Mouse (Mus musculus) CD4-positive helper T cell, adult 2 months (primary cell): ENCODE measurements at regions not wholly inside any gene's neighbourhood (a gene's known extent, or its start where the extent isn't known, plus 50 kb on each side); places are given as distances from the start of the nearest gene placed in this dataset.

Source experiments
- DNase-seq: peaks from one replicate; pipeline ENCODE4 v3.0.0-alpha.2; 2012; ENCODE audit warnings: low read depth, missing footprints, low spot score

DNA sequence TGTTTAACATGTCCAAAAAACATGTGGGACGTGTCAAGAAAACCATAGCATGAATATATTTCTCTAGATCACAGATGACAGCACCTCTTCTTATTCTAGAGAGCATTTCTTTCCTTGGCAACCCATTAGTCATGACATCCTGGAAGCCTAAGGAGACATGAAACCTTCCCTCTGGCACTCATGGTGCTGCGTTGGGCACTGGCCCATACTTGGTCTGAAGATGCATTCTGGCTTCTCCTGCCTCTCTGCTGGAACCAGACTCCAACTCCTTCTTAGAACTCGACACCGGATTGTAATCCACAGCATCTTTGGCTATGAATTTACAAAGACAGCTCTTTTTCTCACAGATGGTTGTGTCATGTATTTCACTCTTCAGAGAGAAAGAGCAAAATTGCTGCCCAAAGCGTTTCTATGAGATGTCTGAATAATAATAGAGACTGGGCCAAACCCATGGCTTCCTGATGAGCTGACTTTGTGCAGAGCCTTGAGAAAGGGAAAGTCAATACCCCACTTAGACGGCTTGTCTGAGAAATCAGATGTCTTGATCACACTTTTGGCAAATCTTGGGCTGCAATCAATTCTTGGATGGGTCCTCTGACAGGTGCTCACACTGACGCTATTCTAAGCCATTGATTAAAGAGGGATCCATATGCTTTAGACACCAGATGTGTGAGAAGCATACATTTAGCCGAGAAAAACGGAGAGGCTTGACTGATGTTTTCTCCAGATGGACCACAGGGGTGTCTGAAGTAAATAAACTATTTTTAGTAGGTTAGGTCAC, 195.4 kb downstream of the Usp46 start:
- DNase-seq: no peak

DNA sequence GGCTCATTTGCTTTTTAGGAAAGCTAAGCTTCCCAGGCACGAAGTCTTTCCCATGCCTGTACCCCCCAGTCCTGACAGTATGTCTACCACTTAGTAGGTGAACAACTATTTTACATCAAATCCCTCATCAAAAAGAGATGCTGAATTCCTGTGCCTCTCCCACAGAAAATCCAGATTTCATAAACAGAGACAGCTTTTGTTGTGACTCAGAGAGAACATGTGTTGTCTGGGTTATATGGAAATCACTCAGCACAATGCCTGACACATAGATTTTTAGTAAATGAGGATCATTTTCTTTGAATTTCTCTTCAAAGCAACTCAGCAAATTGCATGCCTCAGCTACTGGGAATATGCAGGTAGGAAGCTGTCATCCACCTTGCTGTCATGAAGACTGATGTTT, 193.5 kb downstream of the Usp46 start:
- no peak for DNase-seq

DNA sequence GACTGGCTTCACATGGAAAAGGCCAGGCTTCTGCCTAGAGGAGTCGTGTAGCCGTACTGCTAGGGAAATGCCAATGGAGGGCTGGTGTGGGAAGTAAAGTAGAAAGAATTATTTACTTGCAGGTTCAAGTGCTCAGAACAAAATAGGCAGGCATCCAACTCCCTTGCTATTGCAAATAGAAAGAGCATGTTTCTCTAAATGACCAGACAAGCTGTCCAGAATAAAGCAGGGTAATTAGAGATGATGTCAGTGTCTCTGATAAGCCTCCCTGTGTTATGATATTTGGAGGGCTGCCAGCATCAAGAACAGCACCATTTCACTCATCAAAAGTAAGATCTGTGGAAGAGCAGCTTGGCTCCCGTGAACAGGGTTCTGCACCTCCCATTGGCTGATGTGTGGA, 192.4 kb downstream of the Usp46 start:
- DNase-seq: no peak

DNA sequence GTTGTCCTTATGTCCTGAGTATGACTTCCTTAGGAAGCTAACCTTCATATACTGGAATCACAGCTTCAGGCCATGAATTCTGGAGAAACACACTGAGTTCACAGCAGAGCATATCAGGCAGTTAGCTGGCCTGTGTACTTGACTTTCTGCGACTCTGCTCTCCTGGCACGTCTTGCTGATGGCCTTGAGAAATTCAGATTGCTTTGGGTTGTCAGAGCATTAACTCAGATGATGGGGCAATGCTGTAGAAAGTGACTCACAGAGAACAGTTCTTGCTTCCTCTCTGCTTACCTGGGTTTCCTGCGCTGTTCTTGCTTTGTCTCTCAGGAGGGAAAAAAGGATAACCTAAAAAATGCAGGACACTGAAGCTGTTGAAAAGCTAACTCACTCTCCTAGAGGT, 187.3 kb downstream of the Usp46 start:
- no peak for DNase-seq

DNA sequence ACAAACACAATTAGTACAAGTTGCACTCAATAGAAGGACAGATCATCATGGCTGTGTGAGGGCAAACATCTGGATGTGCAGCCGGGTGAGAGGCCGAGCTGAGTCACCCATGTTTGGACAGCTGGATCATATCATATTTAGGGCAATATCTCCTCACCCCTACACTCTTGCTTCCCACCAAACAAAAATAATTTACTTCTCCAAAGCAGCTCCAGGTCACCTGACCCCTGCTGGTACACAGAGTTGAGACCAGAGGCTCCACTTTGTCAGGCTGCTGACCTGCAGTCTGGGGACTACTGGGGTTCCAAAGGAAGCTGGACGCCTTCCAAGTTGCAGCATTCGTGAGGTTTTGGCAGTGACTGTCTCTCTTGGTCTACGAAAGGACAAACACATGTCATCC, 186.3 kb downstream of the Usp46 start:
- DNase-seq: no peak

DNA sequence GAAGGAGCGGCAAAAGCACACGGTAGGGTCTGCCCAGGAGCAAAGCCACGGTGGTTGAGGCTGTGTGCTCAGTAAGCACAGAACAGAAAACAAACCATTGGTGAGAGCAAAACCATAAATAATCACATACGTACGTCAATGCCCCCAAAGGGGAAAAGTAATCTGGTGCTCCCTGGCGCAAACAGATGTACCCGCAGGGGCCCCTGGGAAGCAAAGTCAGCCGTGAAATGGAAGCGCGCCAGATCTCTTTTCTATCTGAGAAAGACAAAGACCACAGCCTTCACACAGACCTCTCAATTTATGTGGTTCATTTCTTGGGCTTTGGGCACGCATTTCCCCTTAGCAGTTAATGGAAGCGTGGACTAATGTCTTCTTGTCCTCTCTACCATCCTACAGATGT, 183.2 kb downstream of the Usp46 start:
- no peak for DNase-seq

DNA sequence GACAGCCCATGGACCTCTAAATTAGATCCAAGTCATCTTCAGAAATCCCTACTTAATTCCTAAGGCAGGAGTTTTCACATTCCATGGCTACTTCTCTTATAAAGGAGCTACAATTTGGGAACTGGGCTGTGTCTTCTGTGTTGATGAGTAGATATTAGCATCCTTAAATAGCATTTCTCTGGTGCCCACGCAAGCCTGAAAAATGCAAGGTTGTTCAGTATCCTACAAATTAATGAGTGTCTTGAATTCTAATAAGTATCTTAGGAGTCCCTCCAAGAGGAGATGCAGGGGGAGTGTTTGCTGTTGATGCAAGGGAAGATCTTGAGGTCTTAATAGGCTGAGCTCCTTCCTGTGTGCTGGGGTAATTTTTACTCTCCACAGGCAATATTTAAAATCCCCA, 182.5 kb downstream of the Usp46 start:
- no peak for DNase-seq

DNA sequence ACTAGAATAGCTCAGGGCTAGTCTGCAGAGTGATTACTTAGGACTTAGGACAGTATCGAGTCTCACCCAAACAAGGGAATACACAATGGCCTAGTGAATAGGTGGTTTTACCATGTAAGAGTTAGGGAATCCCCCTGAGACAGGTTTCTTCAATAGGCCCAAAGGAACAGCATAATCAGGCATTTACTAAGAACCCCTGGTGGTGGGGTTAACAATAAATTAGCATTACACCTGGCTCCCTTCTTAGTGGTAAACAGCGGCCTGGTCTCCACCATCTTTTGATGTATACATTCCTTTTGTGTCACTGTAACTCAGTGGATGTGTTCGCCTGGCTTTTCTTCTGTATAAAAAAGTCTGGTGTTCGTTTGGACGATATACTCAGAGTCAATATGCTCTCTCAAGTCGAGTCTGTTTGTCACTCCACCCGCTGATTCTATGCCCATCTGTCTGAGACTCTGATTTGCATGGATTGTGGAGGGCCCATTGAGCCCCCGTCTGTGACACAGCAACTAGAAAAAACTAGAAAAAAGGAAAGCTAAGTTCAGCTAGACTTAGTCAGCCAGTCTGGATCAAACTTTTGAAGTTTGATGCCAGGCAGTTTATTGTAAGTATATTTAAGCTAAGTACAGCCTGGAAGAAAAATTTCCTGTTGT, 180.8 kb downstream of the Usp46 start:
- DNase-seq: no peak

DNA sequence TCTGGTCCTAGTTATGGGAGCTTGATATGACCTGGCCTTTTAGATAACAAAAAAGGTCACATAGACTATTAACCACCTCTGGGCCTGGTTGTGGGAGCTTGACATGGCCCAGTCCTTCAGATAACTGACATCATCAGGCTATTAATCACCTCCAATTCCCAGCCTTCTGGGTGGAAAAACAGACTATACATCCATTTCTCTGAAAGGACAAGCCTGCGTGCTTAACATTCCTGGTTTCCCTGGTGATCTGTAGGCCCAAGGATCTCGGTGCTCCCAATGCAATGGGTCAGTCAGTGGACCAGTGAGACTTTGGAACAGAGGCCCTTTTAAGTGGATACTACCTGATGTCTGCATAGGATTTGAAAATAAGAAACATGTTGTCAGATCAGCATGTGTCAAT, 179.8 kb downstream of the Usp46 start:
- DNase-seq: no peak

DNA sequence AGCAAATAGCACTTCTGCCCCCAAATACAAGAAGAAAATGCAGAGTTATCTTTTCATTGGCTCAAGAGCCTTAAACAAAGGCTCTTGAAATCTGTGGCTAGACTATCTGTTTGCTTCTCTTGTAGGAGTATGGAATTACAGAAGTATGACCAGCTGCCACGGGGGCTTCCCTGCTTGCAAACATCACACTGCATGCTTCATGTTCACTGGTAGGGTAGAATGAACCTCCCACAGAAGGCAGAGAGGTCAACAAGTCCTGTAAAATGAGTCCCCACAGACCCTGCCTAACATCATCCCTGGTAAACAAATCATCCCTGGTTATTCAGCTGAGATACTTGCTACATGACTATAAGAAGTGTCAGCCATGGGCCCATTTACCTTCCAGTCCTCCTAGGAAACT, 178.9 kb downstream of the Usp46 start:
- no peak for DNase-seq

DNA sequence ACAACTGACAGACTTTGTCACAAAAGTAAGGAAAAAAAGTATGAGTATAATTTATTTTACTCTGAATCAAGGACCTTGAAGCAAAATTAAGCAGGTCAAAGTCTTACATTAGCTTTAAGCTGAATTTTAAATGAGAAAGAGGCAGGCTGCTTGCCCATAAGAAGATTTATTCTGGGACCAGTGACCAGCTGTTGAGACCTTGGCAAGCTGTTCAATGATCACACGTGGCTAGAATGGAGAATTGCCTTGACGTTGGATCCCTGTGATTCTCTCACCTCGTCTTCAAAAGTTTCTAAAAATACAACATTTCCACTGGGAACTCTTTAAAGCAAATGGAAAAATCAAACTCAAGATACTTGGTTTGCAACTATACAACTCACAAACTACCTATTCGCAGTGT, 177.3 kb downstream of the Usp46 start:
- no peak for DNase-seq

DNA sequence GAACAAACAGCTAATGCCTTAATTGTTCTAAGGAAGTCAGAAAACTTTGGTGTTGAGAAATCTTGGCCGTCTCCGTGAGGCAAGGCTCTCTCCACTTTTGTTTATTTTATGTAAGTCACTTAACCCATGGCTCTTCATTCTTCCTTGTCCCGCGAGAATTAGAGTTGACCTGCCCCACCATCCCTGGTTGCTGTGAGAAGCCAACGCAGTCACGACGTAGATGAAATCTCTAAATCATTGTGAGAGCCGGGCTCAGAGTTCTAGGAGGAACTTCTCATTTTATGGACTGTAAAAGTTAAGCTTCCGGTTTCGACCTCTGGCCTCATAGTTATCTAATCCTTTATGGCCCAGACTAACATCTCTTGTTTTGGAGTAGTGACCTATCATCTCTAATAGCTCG, 176.6 kb downstream of the Usp46 start:
- no peak for DNase-seq

DNA sequence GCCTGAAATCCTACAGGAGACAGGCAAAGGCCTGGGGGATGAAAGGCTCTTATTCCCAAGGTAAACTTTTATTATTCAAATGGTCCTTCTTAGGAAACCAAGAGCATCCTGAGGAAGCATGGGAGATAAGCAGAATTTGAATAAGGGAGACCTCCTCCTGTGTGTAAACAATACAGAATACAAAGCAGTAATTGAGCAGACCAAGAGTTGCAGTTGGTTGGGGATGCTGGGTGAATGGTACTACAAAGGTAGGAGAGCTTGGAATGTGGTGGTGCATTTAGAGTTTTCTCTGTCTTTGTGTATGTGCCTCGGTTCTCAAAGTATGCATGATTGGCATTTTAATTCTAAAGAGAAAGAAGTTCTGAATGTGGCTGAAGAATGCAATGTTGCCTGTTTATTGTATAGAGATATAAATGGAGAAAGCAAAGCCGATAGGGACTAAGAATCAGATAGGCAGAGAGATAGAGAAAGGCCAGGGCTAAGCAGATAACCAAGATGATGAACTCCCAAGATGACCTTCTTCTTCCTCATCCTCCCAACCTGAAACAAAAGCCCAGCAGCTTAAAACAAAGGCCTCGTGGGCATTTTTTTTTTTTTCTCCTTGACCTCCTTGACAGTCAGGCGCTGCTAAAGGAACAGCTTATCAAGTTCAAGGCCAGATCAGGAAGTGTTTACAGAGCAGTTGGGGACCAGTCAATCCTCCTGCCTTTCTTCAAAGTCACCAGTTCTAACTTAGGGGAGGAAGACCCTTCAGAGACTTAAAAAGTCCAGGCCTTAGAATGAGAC, 175.6 kb downstream of the Usp46 start:
- DNase-seq: no peak

DNA sequence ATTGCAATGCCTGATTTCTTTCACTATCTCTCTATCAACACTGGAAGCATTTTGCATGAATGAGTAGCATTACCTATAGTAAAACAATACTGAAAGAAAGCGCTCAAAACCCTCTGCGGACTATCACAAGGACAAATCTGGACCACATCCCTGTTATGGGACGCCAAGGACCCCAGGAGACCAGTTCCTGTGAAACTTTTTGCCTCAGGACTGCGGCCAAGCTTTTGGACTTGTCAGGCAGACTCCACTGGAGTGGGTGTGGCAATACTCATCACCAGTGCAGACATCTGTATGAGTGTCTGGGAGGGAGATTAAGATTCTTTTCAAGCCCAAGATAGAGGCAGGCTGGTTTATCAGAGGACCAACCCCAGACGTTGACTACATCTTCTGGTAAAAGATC, 173.0 kb downstream of the Usp46 start:
- no peak for DNase-seq

DNA sequence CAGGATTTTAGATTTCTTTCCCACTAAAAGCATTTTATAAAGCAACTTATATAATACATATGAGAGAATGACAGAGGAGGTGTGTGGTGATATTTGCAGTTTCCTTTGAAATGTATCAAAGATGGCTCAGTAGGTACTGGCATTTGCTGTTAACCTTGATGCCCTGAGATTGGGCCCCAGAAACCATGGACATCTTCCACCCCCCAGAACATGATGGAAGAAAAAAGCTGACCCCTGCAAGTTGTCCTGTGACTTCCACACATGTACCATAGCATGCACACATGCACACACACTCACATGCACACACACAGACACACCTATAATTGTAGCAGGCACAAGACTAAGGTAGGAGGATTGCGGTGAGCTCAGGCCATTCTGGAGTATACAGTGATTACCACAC, 171.4 kb downstream of the Usp46 start:
- DNase-seq: no peak

DNA sequence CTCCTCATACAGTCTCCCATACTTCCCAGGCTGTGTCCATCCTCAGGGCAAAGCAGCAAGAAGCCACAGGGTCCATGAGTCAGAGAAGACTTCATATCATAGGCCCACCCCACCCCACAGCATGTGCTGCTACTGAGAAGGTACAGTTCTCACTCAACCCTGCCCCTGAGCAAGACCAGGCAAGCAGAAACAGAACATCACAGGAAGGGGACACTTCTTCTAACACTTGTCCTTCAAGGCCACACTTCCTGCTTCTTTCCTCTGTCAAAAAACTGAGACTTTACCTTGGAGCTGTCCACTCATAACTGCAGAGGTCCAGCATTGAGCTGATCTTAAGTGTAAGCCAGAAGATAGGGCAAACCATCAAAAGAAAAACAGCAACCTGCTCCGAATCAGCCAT, 166.6 kb downstream of the Usp46 start:
- no peak for DNase-seq

DNA sequence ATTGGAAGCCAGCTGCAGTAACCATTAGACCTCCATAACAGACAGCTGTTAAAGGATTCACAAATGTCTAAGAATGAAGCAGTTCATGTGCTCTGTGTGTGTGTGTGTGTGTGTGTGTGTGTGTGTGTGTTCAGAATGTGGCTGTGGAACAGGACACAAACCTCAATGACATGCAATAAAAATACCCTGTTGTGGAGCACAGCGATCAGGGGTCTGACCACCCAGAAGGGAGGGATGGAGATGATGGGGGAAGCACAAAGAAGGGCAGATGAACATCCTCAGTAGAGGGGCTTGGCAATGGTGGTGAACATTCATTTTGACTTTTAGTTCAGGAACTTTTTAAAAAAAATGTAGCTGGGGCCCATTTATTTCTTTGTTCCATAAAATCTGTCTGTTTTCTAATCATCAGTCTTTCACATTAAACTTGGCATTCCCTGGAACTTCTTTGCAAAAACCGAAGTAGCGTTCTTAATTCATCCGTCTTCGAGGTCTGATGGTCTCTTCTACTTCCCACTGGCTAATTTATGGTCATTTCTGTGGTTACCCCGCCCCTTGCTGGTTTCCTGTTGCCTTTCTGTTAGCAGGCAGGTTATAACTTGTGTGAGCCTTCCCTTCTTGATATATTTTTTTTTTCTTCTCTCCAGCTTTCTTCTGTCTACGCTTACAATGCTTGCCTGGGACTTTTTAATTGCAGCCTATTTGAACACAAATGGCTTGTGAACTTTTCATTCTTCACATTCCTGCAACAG, 165.6 kb downstream of the Usp46 start:
- DNase-seq: no peak

DNA sequence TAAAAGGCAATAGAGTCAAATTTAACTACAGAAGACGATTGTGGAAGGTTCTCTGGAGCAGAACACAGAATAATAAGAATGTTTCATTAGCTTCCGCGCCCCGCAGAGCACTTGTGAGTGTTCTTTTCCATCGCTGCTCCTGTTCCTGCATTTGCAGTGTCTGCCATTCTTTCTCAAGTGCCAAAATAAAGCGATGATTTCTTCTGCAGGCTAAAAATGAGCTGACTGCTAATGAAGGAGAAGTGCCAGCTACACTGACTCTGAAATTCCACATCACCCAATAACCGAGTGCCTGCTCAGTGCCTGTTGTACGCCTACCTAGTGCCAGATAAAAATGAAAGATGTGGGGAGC, 165.0 kb downstream of the Usp46 start:
- DNase-seq: no peak

DNA sequence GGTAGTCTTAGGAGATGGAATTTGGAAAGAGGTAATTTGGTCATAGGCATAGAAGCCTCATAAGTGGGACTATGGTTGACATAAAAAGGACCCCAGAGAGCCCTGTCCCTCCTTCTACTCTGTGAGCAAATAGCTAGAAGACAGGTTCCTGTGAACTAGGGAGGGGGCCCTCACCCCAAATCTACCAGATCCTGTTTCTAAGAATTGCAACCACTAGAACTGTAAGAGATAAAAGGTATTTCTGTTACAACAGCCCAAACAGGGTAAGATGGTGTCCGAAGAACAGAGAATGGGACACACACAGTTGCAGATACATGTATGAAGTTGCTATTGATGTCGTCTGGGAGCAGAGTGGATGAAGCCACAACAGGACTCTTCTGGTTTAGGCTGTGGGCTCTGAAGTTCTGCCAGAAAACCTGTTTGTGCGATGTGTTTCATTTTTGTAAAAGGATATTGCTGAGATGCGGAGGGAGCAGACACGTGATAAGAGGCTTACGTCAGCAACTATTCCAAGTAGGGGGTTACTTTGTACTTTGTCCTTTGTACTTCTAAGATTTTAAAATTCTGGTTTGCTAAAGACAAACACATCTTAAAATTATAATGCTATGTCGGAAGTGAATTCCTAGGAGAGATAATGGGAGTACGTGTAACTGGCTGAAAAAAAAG, 164.0 kb downstream of the Usp46 start:
- DNase-seq: no peak

DNA sequence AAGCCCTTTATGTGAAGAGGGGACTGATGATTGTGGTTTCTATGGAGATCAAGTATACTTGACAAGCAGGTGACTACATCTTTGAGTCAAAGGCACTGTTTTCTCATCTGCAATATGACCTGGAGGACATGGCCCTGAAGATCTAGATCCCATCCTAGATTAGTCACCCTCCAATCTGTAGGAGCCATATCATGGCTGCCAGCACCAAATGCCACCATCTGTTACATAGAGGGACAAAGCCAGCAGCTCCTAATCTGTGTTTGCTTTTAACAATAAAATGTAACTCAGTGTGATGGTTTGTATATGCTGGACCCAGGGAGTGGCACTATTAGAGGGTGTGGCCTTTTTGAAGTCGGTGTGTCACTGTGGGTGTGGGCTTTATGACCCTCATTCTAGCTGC, 156.1 kb downstream of the Usp46 start:
- no peak for DNase-seq

DNA sequence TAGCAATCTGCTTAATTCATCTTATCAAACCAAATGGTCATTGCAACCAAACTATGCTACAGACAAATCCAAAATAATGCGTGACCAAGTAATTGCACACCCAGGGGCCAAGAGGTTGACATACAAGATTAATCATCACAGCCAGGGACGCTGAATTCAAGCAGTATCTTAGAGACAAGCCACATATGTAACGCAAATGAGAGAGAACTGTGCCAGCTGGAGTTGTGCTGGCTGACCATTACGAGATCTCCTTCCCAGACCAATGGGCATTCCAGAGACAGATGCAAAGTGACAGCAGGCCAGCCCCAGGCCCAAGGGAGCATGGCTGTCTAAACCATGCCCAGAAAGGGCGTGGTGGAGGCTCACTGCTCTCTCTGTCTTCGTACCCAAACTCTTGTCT, 155.1 kb downstream of the Usp46 start:
- no peak for DNase-seq

DNA sequence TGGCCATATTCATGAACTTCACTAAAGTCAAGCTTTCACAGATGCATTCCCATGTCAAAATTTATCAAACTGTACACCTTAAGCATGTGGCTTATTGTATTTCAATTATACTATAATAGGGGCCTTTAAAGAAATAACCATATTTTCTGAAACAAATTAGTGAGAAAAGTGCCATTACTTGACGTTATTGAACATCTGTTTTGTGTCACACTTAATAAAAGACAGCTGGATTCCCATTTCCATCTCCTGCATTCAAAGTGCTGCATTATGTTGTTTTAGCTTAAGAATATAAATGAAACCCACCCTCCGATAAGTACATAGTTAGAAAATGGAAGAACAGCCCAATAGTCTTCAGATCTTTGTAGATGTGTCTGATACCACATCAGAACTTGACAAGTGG, 150.2 kb downstream of the Usp46 start:
- DNase-seq: no peak
